Mouse (Mus musculus) E14TG2a.4 (cell line): ENCODE measurements around the gene Fam198a.

Experiments
- CTCF ChIP-seq: conservative IDR thresholded peaks from 2 replicates; pipeline ENCODE4 v1.5.1; 2014; ENCODE audit warnings: low read length
- NANOG ChIP-seq: IDR thresholded peaks from 2 replicates; pipeline ENCODE4 v1.6.1; 2014; ENCODE audit warnings: borderline replicate concordance, low read length, mixed read lengths
- POU5F1 ChIP-seq: IDR thresholded peaks from 2 replicates; pipeline ENCODE4 v1.6.1; 2014; ENCODE audit warnings: low read length, borderline replicate concordance

DNA sequence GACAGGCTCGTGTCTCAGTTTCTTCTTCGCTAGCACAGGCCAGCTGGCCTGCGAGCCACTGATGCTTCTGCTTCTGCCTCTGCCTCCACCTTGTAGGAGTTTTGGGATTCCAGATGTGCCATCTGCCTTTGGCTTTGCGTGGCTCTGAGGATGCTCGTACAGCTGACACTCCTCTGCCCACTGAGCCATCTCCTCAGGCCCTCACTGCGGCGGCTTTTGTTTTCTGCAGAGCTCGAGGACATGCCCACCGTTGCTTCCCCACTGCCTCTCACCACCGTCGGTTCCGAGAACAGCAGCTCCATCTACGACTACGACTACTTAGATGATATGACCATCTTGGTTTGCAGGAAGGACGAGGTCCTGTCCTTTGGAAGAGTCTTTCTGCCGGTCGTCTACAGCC lies 42.5 kb upstream of the Fam198a start:
- TF ChIP-seq CTCF: no peak
- no peak for TF ChIP-seq POU5F1
- no peak for TF ChIP-seq NANOG
